Mouse (Mus musculus): ENCODE results near the gene Zg16. TPM values are rescaled to one million over a fixed set of nuclear protein-coding genes. Genes with fewer than 3 reads are reported as not detected.

The Zg16 gene
- polyA plus RNA-seq, 1 experiment from 2014 or later, result not detected

- no peak overlapping the region for H3K27ac ChIP-seq
- no peaks in the 10 kb centered on the region; the same call in 1 of the 2 replicates for H3K4me1 ChIP-seq (replicated peaks)
- ATAC-seq, result no peak
- no peak overlapping the region for H3K9ac ChIP-seq (replicated peaks)
- H3K9me3 ChIP-seq, result no peaks in the 10 kb centered on the region
- H3K27me3 ChIP-seq, result no peaks in the 10 kb centered on the region
- no peak overlapping the region for H3K4me3 ChIP-seq (replicated peaks)
- WGBS, result 94% methylated on average over 6 of the region's 6 CpGs
- H3K4me2 ChIP-seq (replicated peaks), result no peak overlapping the region
- peaks cover 8% of the 10 kb centered on the region; the same call in 1 of the 2 replicates for H3K36me3 ChIP-seq
Measured at GRCm38 (mm10) chr7:127007313-127008024, 79.7 kb downstream of the Zg16 start.

GRCm38 (mm10) chr7:127004122-127004875 is 82.8 kb downstream of the Zg16 start:
- ATAC-seq, result no peak
- 91% methylated on average over 4 of the region's 4 CpGs for WGBS
- H3K36me3 ChIP-seq, result no peaks in the 10 kb centered on the region
- no peak overlapping the region for H3K4me2 ChIP-seq (replicated peaks)
- no peaks in the 10 kb centered on the region for H3K9me3 ChIP-seq
- H3K9ac ChIP-seq (replicated peaks), result no peak overlapping the region
- H3K27me3 ChIP-seq, result no peaks in the 10 kb centered on the region
- H3K27ac ChIP-seq, result no peak overlapping the region
- no peak overlapping the region for H3K4me3 ChIP-seq (replicated peaks)
- no peaks in the 10 kb centered on the region; the same call in 1 of the 2 replicates for H3K4me1 ChIP-seq (replicated peaks)

GRCm38 (mm10) chr7:127003620-127004019 is 83.5 kb downstream of the Zg16 start:
- no peaks in the 10 kb centered on the region for H3K36me3 ChIP-seq
- H3K4me1 ChIP-seq (replicated peaks), result no peaks in the 10 kb centered on the region; the same call in 1 of the 2 replicates
- no peak for ATAC-seq
- H3K4me2 ChIP-seq (replicated peaks), result no peak overlapping the region
- H3K9me3 ChIP-seq, result no peaks in the 10 kb centered on the region
- no peak overlapping the region for H3K4me3 ChIP-seq (replicated peaks)
- no peak overlapping the region for H3K9ac ChIP-seq (replicated peaks)
- 93% methylated on average over 5 of the region's 5 CpGs for WGBS
- H3K27me3 ChIP-seq, result no peaks in the 10 kb centered on the region
- H3K27ac ChIP-seq, result no peak overlapping the region

Small RNA genes lying within 50 kb of the gene (microRNA-seq; reads per million reads assigned to microRNA genes)
- gene Gm44343, result not detected

Other genes with a start within 250 kb of the Zg16 start
- gene Doc2a, start 239.9 kb downstream of the Zg16 start, polyA plus RNA-seq (2015; fragmentation: Nextera tagmentation; extraction: Ambion mirVana), result 5.3 and 8.5 TPM in 2 replicates
- 26.8 and 28.5 TPM in 2 replicates for gene Hirip3, start 225.4 kb downstream of the Zg16 start, polyA plus RNA-seq (2015; fragmentation: Nextera tagmentation; extraction: Ambion mirVana)
- gene Ino80e, start 225.0 kb downstream of the Zg16 start, polyA plus RNA-seq (2015; fragmentation: Nextera tagmentation; extraction: Ambion mirVana), result 84.3 and 88.8 TPM in 2 replicates
- gene Taok2, start 202.6 kb downstream of the Zg16 start, polyA plus RNA-seq (2015; fragmentation: Nextera tagmentation; extraction: Ambion mirVana), result 61.4 and 63.1 TPM in 2 replicates
- gene Tmem219, start 164.4 kb downstream of the Zg16 start, polyA plus RNA-seq (2015; fragmentation: Nextera tagmentation; extraction: Ambion mirVana), result 33.2 and 35.0 TPM in 2 replicates
- 84.3 and 85.7 TPM in 2 replicates for gene Kctd13, start 158.4 kb downstream of the Zg16 start, polyA plus RNA-seq (2015; fragmentation: Nextera tagmentation; extraction: Ambion mirVana)
- 5.5 and 5.8 TPM in 2 replicates for gene Asphd1, start 137.7 kb downstream of the Zg16 start, polyA plus RNA-seq (2015; fragmentation: Nextera tagmentation; extraction: Ambion mirVana)
- 34.9 and 35.3 TPM in 2 replicates for gene Sez6l2, start 136.8 kb downstream of the Zg16 start, polyA plus RNA-seq (2015; fragmentation: Nextera tagmentation; extraction: Ambion mirVana)
- gene Cdipt, start 111.4 kb downstream of the Zg16 start, polyA plus RNA-seq (2015; fragmentation: Nextera tagmentation; extraction: Ambion mirVana), result 101 and 108 TPM in 2 replicates
- 0.72 and 0.85 TPM in 2 replicates for gene Cdiptos, start 111.2 kb downstream of the Zg16 start, polyA plus RNA-seq (2015; fragmentation: Nextera tagmentation; extraction: Ambion mirVana)
- 3.0 and 3.7 TPM in 2 replicates for gene Mvp, start 72.7 kb downstream of the Zg16 start, polyA plus RNA-seq (2015; fragmentation: Nextera tagmentation; extraction: Ambion mirVana)
- 0.30 TPM in 1 of 2 replicates, not detected in the other for gene Pagr1b, start 70.8 kb downstream of the Zg16 start, polyA plus RNA-seq (2015; fragmentation: Nextera tagmentation; extraction: Ambion mirVana)
- gene Pagr1a, start 70.0 kb downstream of the Zg16 start, polyA plus RNA-seq (2015; fragmentation: Nextera tagmentation; extraction: Ambion mirVana), result 39.8 and 40.8 TPM in 2 replicates
- gene Gm42742, start 66.2 kb downstream of the Zg16 start, polyA plus RNA-seq (2015; fragmentation: Nextera tagmentation; extraction: Ambion mirVana), result 72.0 and 73.9 TPM in 2 replicates
- gene Prrt2, start 66.1 kb downstream of the Zg16 start, polyA plus RNA-seq (2015; fragmentation: Nextera tagmentation; extraction: Ambion mirVana), result 10.8 and 11.9 TPM in 2 replicates
- gene Maz, start 60.3 kb downstream of the Zg16 start, polyA plus RNA-seq (2015; fragmentation: Nextera tagmentation; extraction: Ambion mirVana), result 58.2 and 72.5 TPM in 2 replicates
- gene Kif22, start 44.9 kb downstream of the Zg16 start, polyA plus RNA-seq (2015; fragmentation: Nextera tagmentation; extraction: Ambion mirVana), result 57.5 and 61.0 TPM in 2 replicates
- gene AI467606, start 4.0 kb upstream of the Zg16 start, polyA plus RNA-seq (2015; fragmentation: Nextera tagmentation; extraction: Ambion mirVana), result 0.90 and 1.5 TPM in 2 replicates
- gene Qprt, start 34.9 kb upstream of the Zg16 start, polyA plus RNA-seq (2015; fragmentation: Nextera tagmentation; extraction: Ambion mirVana), result 0.79 and 0.98 TPM in 2 replicates
- 0.06 and 0.09 TPM in 2 replicates for gene Spn, start 50.5 kb upstream of the Zg16 start, polyA plus RNA-seq (2015; fragmentation: Nextera tagmentation; extraction: Ambion mirVana)
- gene Cd2bp2, start 108.7 kb upstream of the Zg16 start, polyA plus RNA-seq (2015; fragmentation: Nextera tagmentation; extraction: Ambion mirVana), result 90.8 and 96.1 TPM in 2 replicates
- gene Tbc1d10b, start 121.1 kb upstream of the Zg16 start, polyA plus RNA-seq (2015; fragmentation: Nextera tagmentation; extraction: Ambion mirVana), result 30.0 and 30.7 TPM in 2 replicates
- gene Mylpf, start 121.6 kb upstream of the Zg16 start, polyA plus RNA-seq (2015; fragmentation: Nextera tagmentation; extraction: Ambion mirVana), result 8.5 and 9.0 TPM in 2 replicates
- gene Zfp553, start 145.7 kb upstream of the Zg16 start, polyA plus RNA-seq (2015; fragmentation: Nextera tagmentation; extraction: Ambion mirVana), result 69.3 and 75.4 TPM in 2 replicates
- gene Sept1, start 145.8 kb upstream of the Zg16 start, polyA plus RNA-seq (2015; fragmentation: Nextera tagmentation; extraction: Ambion mirVana), result 27.1 and 28.3 TPM in 2 replicates
- 50.5 and 59.7 TPM in 2 replicates for gene Zfp771, start 156.9 kb upstream of the Zg16 start, polyA plus RNA-seq (2015; fragmentation: Nextera tagmentation; extraction: Ambion mirVana)
- gene Dctpp1, start 173.4 kb upstream of the Zg16 start, polyA plus RNA-seq (2015; fragmentation: Nextera tagmentation; extraction: Ambion mirVana), result 142 and 143 TPM in 2 replicates
- gene Sephs2, start 186.7 kb upstream of the Zg16 start, polyA plus RNA-seq (2015; fragmentation: Nextera tagmentation; extraction: Ambion mirVana), result 52.4 and 54.0 TPM in 2 replicates
- 0.30 TPM in 2 replicates for gene Itgal, start 208.9 kb upstream of the Zg16 start, polyA plus RNA-seq (2015; fragmentation: Nextera tagmentation; extraction: Ambion mirVana)

All from midbrain, embryonic 13.5 days (tissue).